Mouse (Mus musculus) bone marrow, adult 2 months (tissue): ENCODE data around the gene H2-DMa.

Source experiments
- CTCF ChIP-seq: fragments of 200-500 bp; IDR thresholded peaks from 2 replicates; pipeline ENCODE4 v1.5.1; 2011; ENCODE audit warnings: low read length, control low read depth; ENCODE audit not compliant: control insufficient read depth, insufficient read depth
- POLR2A ChIP-seq: fragments of 200-500 bp; IDR thresholded peaks from 2 replicates; pipeline ENCODE4 v1.6.1; 2011; ENCODE audit warnings: low read depth, mild to moderate bottlenecking, control low read depth, low read length, borderline replicate concordance; ENCODE audit not compliant: control insufficient read depth

GRCm38 (mm10) chr17:34139416-34139815, 20.1 kb downstream of the H2-DMa start:
- TF ChIP-seq CTCF (no peak), POLR2A (no peak)
